Mouse (Mus musculus) 416B (cell line): ENCODE results near the gene Usp33.

Experiments
- DNase-seq: peaks from one replicate; pipeline ENCODE4 v3.0.0; 2011; ENCODE audit warnings: low read depth

The Usp33 gene

GRCm38 (mm10) chr3:152345732-152346632, at the start of gene Usp33:
Gene Usp33 (plus strand): TSS chr3:152346478.
- peak; percentile 88 for DNase-seq

DNA sequence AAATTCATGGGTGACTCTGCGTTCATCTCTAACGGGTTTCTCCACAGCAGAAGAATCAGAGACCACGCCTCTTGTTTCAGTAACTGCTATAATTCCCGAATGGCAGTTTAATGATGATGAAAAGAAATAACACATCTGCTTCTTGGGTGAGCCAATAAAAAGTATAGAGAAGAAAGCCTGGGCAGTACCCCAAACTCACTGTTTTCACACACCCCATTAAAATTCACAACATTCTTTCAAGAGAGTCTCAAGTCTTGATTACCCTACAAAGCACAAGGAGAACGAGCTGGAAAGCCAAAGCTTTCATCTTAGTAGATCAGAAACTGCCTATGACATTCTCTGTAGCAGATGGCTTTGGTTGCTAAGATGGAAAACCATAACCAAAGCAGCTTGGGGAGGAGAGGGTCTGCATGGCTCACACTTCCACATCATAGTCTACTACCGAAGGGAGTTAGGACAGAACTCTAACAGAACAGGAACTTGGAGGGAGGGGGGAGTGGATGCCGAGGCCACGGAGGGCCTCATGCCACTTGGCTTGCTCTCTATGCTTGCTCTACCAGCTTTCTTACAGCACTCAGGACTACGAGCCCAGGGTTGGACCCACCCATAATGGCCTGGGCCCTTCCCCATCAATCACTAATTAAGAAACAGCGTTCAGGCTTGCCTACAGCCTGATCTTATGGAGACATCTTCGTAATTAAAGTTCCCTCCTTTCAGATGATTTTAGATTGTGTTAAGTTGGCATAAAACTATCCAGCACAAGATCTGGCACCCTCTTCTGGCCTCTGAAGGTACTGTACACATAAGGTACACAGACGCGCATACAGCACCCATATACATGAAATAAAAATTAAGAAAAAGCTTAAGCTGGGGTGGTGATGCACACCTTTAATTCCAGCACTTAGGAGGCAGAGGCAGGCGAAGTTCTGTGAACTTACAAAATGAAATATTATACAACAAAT, 45.6 kb upstream of the Usp33 start:
- peak; percentile 17 for DNase-seq

- no peak for DNase-seq
Measured at GRCm38 (mm10) chr3:152302991-152303390, 43.3 kb upstream of the Usp33 start.

- DNase-seq: no peak
Measured at GRCm38 (mm10) chr3:152304093-152304815, 42.0 kb upstream of the Usp33 start.

DNA sequence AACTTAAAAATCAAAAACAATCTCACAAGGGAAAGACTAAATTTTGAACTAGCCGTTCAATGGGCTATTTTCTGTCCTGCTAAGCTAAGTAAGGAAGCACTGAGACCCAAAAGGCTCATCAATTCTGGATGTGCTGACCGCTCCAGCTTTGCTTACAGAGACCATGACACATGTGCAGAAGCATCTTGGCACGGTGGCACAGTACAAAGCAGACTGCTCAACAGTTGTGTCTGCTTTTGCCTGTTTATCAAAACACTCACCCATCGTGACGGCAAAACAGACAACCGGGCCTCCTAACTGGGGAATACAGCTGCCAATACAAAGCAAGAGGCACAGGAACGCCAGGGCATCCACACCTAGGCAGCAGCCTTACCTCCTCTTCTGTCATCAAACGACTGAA, 41.2 kb upstream of the Usp33 start:
- DNase-seq: no peak

GRCm38 (mm10) chr3:152305971-152306370, 40.3 kb upstream of the Usp33 start:
- DNase-seq: no peak

GRCm38 (mm10) chr3:152308485-152309249, 37.6 kb upstream of the Usp33 start:
- DNase-seq: peak; percentile 93

GRCm38 (mm10) chr3:152309250-152309645, 37.0 kb upstream of the Usp33 start:
- DNase-seq: peak; percentile 19

GRCm38 (mm10) chr3:152314666-152315065, 31.6 kb upstream of the Usp33 start:
- DNase-seq: peak; percentile 21

DNA sequence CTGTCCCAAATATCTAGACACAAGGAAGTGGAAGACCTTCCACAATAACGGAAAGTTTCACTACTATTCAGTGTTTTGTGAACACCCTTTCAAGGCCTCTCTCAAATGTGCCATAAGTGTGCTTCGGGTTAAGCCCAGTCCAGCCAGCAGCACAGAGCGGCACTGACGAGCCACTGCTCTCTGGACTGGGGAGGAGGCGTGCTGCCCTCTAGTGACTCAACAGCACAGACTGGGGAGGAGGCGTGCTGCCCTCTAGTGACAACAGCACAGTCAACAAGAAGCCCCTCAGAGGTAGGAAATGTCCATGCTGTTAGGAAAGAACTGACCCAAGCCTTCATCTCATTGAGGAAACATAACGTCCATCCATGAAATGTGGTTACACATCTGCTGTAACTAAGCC, 30.7 kb upstream of the Usp33 start:
- peak; percentile 91 for DNase-seq

GRCm38 (mm10) chr3:152316447-152317173, 29.7 kb upstream of the Usp33 start:
- peak; percentile 16 for DNase-seq

DNA sequence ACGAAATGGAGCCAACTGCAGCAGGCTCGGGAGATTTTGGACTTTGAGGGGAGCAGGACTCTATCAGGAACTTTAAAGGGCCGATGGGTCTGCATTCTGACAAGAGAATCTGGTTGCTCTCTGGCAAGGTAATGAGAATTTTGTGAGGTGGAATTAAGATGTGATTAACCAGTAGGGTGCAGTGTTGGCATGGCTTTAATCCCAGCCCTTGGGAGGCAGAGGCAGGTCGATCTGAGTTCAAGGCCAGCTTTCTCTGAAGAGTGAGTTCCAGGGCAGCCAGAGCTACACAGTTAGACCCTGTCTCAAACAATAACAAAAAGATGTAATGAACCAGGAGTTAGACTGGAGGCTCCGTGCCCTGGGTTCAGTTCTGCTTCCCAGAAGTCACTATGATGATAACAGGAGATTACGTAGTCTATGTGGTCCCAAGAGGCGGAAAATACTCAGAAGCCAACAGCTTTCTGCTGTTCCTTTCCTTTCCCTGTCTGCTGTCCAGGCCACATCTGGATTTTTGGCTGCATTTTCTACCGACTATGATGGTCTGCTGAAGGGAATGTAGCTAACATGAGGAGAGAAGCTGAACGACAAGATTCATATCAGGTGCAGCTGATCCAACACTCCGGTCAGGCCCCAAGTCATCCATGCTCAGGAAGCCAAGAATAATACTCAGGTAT, 25.2 kb upstream of the Usp33 start:
- DNase-seq: peak; percentile 49

DNA sequence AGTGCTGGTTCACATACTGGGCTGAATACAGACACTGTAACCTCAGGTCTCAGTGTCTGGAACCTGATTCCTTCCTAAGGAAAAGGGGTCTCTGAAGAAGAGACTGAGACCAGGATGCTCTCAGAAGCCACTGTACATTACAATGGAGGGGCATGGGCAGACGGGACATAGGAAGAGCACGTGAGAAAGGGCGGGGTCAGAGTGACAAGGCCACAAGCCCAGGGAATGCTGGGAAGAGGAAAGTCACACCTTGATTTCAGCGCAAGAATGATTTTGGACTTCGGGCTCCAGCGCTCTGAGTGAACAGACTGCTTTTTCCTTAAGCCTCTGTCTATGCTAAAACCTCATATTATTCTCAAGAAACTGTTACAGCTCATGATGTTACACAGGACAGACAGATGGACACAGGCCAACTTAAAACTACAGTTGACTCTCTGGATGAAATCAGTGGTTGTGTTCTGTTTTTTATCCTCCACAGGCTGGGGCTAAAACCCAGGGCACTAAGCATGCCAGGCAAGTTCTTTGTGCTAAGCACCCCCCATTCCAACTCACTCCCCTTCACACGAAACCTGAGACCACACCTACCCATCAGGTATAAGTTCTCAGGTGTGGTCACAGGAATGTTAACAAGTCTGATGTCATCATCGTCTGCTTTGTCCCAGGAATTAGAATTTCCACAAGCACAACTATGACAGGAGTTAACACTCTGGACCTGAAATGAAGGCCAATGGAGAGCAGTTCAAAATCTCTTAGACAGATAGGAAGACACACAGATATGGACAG, 24.3 kb upstream of the Usp33 start:
- DNase-seq: no peak

DNA sequence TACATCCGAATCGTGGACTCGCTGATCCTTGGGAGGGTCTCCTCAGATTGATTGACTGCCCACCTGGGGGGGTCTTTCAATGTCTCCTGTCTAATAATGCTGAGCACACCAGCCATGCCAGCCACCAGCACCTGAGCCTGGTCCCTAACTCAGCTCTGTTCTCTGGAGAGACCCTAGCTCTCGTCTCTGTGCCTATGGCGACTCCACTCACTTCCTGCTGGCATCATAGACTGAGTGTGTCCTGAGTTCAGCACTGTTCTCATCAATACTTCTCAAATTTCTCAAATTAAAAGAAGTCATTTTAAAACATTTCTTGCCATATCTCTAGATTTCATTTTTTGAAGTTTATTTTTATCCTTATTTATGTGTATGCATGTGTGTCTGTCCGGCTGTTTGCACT, 14.2 kb upstream of the Usp33 start:
- DNase-seq: no peak

GRCm38 (mm10) chr3:152332545-152333300, 13.6 kb upstream of the Usp33 start:
- DNase-seq: no peak

- peak; percentile 36 for DNase-seq
Measured at GRCm38 (mm10) chr3:152333641-152334040, 12.6 kb upstream of the Usp33 start.

DNA sequence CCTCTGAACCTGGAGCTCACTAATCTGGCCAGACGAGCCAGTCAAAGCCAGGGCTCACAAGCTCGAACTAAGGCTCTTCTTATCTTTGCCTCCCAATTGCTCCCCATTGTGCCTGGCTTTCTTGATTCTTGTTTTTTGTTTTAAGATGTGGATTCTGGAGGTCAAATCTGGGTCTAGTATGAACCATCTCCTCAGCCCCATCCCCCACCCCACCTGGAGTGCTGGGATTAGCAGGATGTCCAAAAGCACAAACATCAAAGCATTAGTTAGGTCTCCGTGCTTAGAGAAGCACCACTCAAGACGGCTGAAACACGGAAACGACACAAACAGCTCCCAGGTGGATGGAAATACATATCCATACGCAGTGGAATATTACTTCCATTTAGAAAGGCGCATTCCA, 10.2 kb upstream of the Usp33 start:
- no peak for DNase-seq

- DNase-seq: peak; percentile 68
Measured at GRCm38 (mm10) chr3:152339862-152340557, 6.3 kb upstream of the Usp33 start, which contains the start of gene Miga1. Gene Miga1 (minus strand): TSS chr3:152340407.
